Mouse (Mus musculus) hindbrain, embryonic 14.5 days (tissue): ENCODE measurements around the gene Mindy4. TPM values are rescaled to one million over a fixed set of nuclear protein-coding genes. Genes with fewer than 3 reads are reported as not detected.

Source experiments
- ATAC-seq: fragments of 200-750 bp; cut with Nextera tagmentation; 2 replicates; pipeline ENCODE4 v1.8.0; 2017; ENCODE audit warnings: moderate number of reproducible peaks, mild to moderate bottlenecking, moderate TSS enrichment, moderate library complexity; ENCODE audit not compliant: low FRiP score
- DNase-seq: peaks from one replicate; pipeline ENCODE4 v3.0.0-alpha.2; 2015; ENCODE audit warnings: low spot score
- H3K27ac ChIP-seq: fragments of 300-500 bp; sonication (generic); 2 replicates; pipeline ENCODE4 v1.5.1; 2014; ENCODE audit warnings: mild to moderate bottlenecking, moderate library complexity
- H3K27me3 ChIP-seq: fragments of 300-500 bp; sonication (generic); 2 replicates; pipeline ENCODE4 v1.6.1; 2014; ENCODE audit warnings: mild to moderate bottlenecking, low read length, mixed read lengths; ENCODE audit not compliant: control insufficient read depth, insufficient read depth
- H3K36me3 ChIP-seq: fragments of 300-500 bp; sonication (generic); replicated peaks from 2 replicates; pipeline ENCODE4 v1.6.1; 2014; ENCODE audit not compliant: control insufficient read depth, insufficient read depth
- H3K4me1 ChIP-seq: fragments of 300-500 bp; sonication (generic); replicated peaks from 2 replicates; pipeline ENCODE4 v1.6.1; 2014; ENCODE audit warnings: antibody characterized with exemption, low read length, mixed read lengths; ENCODE audit not compliant: control insufficient read depth, insufficient read depth
- H3K4me2 ChIP-seq: fragments of 300-500 bp; sonication (generic); replicated peaks from 2 replicates; pipeline ENCODE4 v1.6.1; 2014; ENCODE audit warnings: mild to moderate bottlenecking, moderate library complexity
- H3K4me3 ChIP-seq: fragments of 300-500 bp; sonication (generic); replicated peaks from 2 replicates; pipeline ENCODE4 v1.5.1; 2014; ENCODE audit warnings: mild to moderate bottlenecking, low read length
- H3K9ac ChIP-seq: fragments of 300-500 bp; sonication (generic); 2 replicates; pipeline ENCODE4 v1.6.1; 2014
- H3K9me3 ChIP-seq: fragments of 300-500 bp; sonication (generic); 2 replicates; pipeline ENCODE4 v1.6.1; 2016; ENCODE audit warnings: low read length; ENCODE audit not compliant: control insufficient read depth
- WGBS: fragments of 180-500 bp; shearing (Covaris S2); extraction: QIAGEN DNeasy Blood & Tissue Kit; methylation state at CpG from one replicate; pipeline ENCODE4 v1.1.7; 2014; 5-methylcytosine and 5-hydroxymethylcytosine counted together
- polyA plus RNA-seq: library from polyadenylated mRNA; unstranded; fragments of >200 nt; fragmentation: Nextera tagmentation; extraction: Ambion mirVana; gene quantifications from 2 replicates; pipeline ENCODE4 v1.2.1, GENCODE M21; 2014

The Mindy4 gene
- polyA plus RNA-seq, 1 experiment from 2014 or later, result 14.2 TPM

DNA sequence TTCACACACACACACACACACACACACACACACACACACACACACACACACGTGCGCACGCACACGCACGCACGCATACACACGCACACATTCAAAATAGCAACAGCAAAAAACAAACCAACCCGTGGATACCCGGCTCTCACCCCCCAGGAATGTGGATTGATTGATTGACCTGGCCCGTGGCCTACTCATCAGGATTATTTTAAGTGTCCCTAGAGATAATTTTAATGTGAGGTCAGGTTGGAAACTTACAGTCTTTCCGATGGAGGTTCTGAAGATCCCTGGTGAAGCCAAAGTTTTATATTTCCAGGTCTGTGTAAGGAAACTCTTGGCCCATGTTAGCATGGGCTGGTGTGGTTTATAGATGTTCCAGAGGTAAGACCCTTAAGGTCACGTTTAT is 59.0 kb downstream of the Mindy4 start:
- Histone ChIP-seq H3K27ac (no peak overlapping the region), H3K36me3 (0 out of 2 replicates have a peak, but pooled peaks cover 3% of the 10 kb centered on the region), H3K27me3 (no peaks in the 10 kb centered on the region), H3K4me2 (no peak overlapping the region), H3K9me3 (no peaks in the 10 kb centered on the region), H3K4me1 (no peaks in the 10 kb centered on the region), H3K4me3 (no peak overlapping the region), H3K9ac (no peak overlapping the region)
- 93% methylated on average over 12 of the region's 12 CpGs for WGBS
- ATAC-seq (no peak), DNase-seq (no peak)

- DNase-seq (no peak), ATAC-seq (no peak)
- Histone ChIP-seq H3K4me3 (no peak overlapping the region), H3K4me1 (no peaks in the 10 kb centered on the region), H3K36me3 (0 out of 2 replicates have a peak, but pooled peaks cover 3% of the 10 kb centered on the region), H3K9ac (no peak overlapping the region), H3K9me3 (no peaks in the 10 kb centered on the region), H3K27me3 (no peaks in the 10 kb centered on the region), H3K4me2 (no peak overlapping the region), H3K27ac (no peak overlapping the region)
- WGBS, result 82% methylated on average over 5 of the region's 5 CpGs
These were observed 60.4 kb downstream of the Mindy4 start for GRCm38 (mm10) chr6:55263490-55264046.

DNA sequence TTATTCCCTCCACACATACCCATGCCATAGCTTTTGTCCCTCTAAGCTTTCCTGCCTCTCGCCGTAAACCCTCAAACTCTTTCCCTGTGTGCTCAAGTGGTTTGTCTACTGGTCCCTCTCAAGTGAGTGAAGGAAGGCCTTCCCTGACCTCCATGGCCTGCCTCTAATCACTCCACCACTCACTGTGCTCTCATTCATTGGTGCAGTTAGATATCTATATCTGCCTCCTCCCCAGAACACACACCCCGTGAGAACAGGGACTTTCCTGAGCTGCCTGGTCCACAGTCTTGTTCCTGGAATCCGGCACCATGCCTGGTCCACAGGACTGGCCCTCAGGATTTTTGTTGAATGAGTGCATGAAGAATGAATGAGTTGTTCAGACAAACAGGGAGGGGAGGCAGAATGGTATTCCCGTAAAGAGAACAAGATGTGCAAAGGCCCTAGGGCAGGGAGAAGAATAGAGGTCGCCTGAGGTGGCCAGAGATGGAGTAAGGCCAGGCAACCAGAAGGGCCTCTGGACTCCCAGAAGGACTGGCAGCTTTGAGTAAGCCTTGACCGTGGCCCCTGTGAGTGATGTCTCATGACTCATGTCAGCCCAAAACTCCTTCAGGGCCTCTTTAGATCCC is 61.7 kb downstream of the Mindy4 start:
- H3K9me3 ChIP-seq, result no peaks in the 10 kb centered on the region
- 0 out of 2 replicates have a peak, but pooled peaks cover 3% of the 10 kb centered on the region for H3K36me3 ChIP-seq
- no peak overlapping the region for H3K9ac ChIP-seq
- ATAC-seq (no peak), DNase-seq (no peak)
- H3K27ac ChIP-seq, result no peak overlapping the region
- WGBS, result 92% methylated on average over 7 of the region's 7 CpGs
- H3K27me3 ChIP-seq, result no peaks in the 10 kb centered on the region
- no peak overlapping the region for H3K4me3 ChIP-seq
- H3K4me1 ChIP-seq, result no peaks in the 10 kb centered on the region
- H3K4me2 ChIP-seq, result no peak overlapping the region

- no peak overlapping the region for H3K9ac ChIP-seq
- 65% methylated on average over 7 of the region's 7 CpGs for WGBS
- peak; percentile 76 for ATAC-seq
These were observed 69.8 kb downstream of the Mindy4 start for GRCm38 (mm10) chr6:55272952-55273351.

GRCm38 (mm10) chr6:55273463-55273862 is 70.3 kb downstream of the Mindy4 start:
- Histone ChIP-seq H3K27me3 (no peaks in the 10 kb centered on the region), H3K9ac (no peak overlapping the region), H3K9me3 (no peaks in the 10 kb centered on the region), H3K4me3 (no peak overlapping the region), H3K4me2 (no peak overlapping the region), H3K4me1 (no peaks in the 10 kb centered on the region), H3K27ac (no peak overlapping the region), H3K36me3 (no peaks in the 10 kb centered on the region)
- ATAC-seq, result no peak
- 81% methylated on average over 5 of the region's 5 CpGs for WGBS
- DNase-seq, result no peak

More at GRCm38 (mm10) chr6:55272952-55273351, 69.8 kb downstream of the Mindy4 start:
- Histone ChIP-seq H3K4me3 (no peak overlapping the region), H3K4me2 (no peak overlapping the region), H3K27ac (no peak overlapping the region), H3K27me3 (no peaks in the 10 kb centered on the region), H3K4me1 (no peaks in the 10 kb centered on the region), H3K9me3 (no peaks in the 10 kb centered on the region), H3K36me3 (no peaks in the 10 kb centered on the region)
- DNase-seq, result peak; percentile 47

- Histone ChIP-seq H3K27ac (no peak overlapping the region), H3K4me1 (no peaks in the 10 kb centered on the region), H3K27me3 (no peaks in the 10 kb centered on the region), H3K36me3 (no peaks in the 10 kb centered on the region), H3K9me3 (no peaks in the 10 kb centered on the region), H3K4me3 (no peak overlapping the region), H3K9ac (no peak overlapping the region), H3K4me2 (no peak overlapping the region)
- DNase-seq (no peak), ATAC-seq (no peak)
- WGBS, result 91% methylated on average over 10 of the region's 10 CpGs
These were observed 71.8 kb downstream of the Mindy4 start for GRCm38 (mm10) chr6:55275000-55275399.

DNA sequence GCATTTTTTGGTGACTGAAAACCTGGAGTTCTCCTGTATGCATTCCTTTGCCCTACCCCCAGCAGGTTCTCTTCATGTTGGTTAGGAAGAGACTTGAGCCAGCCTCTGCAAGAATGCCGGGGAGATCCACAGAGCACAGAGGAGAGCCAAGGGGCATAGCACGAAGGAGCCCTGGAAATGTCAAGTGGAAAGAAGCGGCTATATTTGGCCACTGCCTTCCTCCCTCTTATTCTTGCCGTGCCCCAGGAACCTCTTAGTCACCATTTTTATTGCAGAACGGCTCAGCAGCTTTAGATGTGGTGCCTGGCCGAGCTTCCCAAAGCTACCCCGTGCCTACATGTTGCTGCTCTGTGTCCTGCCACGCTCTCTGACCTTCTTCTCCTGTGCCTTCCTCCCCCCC is 72.6 kb downstream of the Mindy4 start:
- ATAC-seq (no peak), DNase-seq (no peak)
- 90% methylated on average over 8 of the region's 8 CpGs for WGBS
- no peak overlapping the region for H3K4me2 ChIP-seq
- no peaks in the 10 kb centered on the region for H3K27me3 ChIP-seq
- no peak overlapping the region for H3K4me3 ChIP-seq
- H3K36me3 ChIP-seq, result no peaks in the 10 kb centered on the region
- H3K9me3 ChIP-seq, result no peaks in the 10 kb centered on the region
- no peak overlapping the region for H3K9ac ChIP-seq
- no peaks in the 10 kb centered on the region for H3K4me1 ChIP-seq
- H3K27ac ChIP-seq, result no peak overlapping the region

DNA sequence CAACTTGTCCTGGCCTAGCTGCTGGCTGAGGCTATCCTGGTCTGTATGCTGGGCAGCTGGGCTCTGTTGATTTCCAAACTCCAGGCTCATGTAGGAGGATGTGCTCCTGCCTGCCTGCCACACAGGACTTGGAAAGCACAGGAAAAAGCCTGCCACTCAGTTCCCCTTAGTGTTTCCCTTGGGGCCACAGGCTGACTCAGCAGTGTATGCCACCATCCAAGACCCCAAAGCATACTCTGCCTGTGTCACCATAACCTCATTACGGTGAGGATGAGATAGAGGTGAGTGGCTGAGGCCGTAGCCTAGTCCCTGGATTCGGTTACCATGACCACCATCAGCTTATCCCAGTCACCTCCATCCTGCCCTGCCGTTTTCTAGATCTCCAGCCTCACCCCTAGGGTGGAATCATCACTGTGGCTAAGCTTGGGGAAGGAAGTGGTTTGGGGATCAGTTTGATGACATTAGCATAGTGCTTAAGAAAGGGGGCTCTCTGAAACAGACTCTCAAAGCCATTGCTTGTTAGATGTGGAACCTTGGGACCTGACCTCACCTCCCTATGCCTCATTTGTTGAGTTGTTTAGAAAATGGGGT is 73.6 kb downstream of the Mindy4 start:
- no peak overlapping the region for H3K4me3 ChIP-seq
- H3K27ac ChIP-seq, result no peak overlapping the region
- no peaks in the 10 kb centered on the region for H3K9me3 ChIP-seq
- H3K4me2 ChIP-seq, result no peak overlapping the region
- WGBS, result 82% methylated on average over 4 of the region's 4 CpGs
- no peaks in the 10 kb centered on the region for H3K36me3 ChIP-seq
- no peak for DNase-seq
- H3K4me1 ChIP-seq, result no peaks in the 10 kb centered on the region
- no peak overlapping the region for H3K9ac ChIP-seq
- H3K27me3 ChIP-seq, result no peaks in the 10 kb centered on the region
- no peak for ATAC-seq

GRCm38 (mm10) chr6:55278086-55278485 is 74.9 kb downstream of the Mindy4 start:
- no peak for ATAC-seq
- DNase-seq, result no peak
- Histone ChIP-seq H3K9me3 (no peaks in the 10 kb centered on the region), H3K27ac (no peak overlapping the region), H3K4me1 (no peaks in the 10 kb centered on the region), H3K4me2 (no peak overlapping the region), H3K36me3 (no peaks in the 10 kb centered on the region), H3K4me3 (no peak overlapping the region), H3K9ac (no peak overlapping the region), H3K27me3 (no peaks in the 10 kb centered on the region)
- 83% methylated on average over 6 of the region's 6 CpGs for WGBS
